Mouse (Mus musculus) thymus, postnatal 4 days (tissue): ENCODE data around the gene Inpp5a.
A peak's percentile ranks its signal among the peaks of the same experiment; 100 is the strongest.

Experiments
- DNase-seq: peaks from one replicate; pipeline ENCODE4 v3.0.0; 2021

Inpp5a gene

GRCm38 (mm10) chr7:139584221-139585175, 195.6 kb downstream of the Inpp5a start:
- DNase-seq, result no peak

DNA sequence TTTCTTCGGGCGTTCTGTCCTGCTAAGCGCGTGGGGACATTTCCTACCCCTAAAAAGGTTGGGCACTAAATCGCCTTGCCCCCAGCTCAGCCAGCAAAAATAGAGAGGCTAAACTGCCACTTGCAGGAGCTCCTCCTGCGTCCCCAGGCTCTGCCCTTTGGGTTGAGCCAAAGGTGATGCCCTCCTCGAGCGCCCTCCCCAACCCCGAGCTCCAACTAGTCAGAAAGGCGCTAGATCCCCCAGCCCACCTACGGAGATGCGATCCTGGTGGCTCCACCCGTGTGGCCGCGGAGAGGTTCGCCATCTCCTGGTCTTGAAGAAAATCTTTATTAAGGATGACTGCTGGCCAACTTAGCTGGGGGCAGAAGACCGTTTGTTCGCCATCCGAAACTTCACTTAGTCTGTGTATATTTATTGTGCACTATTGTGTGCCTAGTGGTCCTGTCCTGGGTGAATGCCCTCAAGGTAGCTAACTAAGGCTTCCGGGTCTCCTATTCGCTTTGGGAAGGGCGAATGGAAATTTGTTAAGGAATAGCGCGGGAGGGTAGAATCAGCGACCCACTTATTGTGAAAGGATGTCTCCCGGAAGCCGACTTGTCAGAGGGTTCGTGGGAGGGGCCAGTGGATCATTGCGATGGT, 196.4 kb downstream of the Inpp5a start:
- DNase-seq, result no peak

- no peak for DNase-seq
These were observed 199.0 kb downstream of the Inpp5a start for GRCm38 (mm10) chr7:139587919-139588318.

DNA sequence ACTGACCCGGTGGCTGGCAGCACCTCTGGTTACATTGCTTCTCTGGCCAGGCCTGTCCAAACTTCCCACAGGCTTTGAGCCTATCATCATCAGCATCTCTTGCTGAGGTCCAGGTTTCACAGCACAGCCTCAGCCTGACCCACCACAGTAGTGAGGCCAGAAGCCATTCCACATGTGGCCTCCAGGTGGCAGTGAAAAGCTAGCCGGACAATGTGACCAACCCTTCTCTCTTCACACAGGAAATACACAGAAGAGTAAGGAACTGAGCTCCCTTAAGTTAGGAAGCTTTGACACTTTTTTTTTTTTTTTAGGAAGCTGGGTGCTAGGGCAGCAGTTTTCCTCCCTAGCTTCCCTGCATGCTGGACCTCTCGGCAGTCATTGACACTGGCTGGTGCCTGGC, 201.4 kb downstream of the Inpp5a start:
- DNase-seq, result peak; percentile 40

DNA sequence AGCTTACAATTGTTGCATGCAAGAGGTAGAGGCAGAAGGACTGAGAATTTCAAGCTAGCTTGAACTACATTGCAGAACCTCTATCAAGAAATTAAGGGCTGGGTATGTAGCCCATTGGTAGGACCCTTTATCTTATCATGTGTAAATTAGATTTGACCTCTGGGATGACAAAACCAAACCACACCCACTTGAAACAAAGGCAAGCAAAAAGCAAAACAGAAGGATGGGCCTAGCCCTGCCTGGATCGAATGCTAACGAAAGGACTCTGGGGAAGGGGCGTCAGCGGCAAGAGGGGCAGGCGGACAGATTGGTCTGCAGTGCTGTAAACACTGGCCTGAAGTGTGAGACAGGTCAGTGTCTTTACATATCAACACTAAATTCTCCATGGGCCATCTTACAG, 202.4 kb downstream of the Inpp5a start:
- DNase-seq, result no peak

DNA sequence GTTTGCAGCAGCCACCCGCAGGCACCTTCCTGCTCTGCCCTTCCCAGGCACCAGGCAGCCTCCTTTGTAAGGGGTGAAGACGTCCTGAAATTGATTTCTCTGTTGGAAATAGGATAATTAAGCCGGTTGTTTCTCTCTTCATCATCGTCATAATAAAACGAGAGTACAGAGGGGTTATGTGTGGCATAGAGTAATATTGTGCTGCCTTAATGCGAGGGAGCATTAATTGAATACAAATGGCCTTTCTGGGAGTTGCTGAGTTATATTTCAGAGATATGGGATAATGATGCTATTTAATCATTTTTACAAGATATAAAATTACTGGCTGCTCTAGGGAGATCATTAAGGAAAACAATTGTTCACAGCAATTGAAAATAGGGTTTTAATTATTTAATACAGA, 206.4 kb downstream of the Inpp5a start:
- DNase-seq, result no peak

DNA sequence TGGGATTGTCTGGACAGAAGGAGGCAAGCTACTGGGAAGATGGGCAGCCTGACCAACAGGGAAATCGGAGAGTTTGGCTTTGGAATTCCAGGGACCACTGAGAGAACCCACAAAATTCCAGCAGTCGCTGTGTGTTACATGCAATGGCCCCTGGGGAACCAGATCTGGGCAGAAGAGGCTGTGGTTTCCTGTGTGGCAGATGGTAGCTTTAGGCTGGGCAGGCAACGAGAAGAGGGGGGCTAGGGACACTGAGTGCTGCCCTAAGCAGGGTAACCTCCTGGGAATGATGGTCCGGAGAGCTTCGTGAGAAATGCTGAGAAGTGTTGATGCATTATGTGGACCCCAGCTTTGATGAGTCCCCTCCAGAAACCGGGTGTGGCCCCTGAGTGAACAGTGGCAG, 207.0 kb downstream of the Inpp5a start:
- DNase-seq, result no peak

GRCm38 (mm10) chr7:139610328-139610727, 221.4 kb downstream of the Inpp5a start:
- DNase-seq, result no peak

GRCm38 (mm10) chr7:139615767-139616766, 227.2 kb downstream of the Inpp5a start:
- DNase-seq, result peak; percentile 62

- DNase-seq, result no peak
These were observed 233.7 kb downstream of the Inpp5a start for GRCm38 (mm10) chr7:139622568-139622967.

DNA sequence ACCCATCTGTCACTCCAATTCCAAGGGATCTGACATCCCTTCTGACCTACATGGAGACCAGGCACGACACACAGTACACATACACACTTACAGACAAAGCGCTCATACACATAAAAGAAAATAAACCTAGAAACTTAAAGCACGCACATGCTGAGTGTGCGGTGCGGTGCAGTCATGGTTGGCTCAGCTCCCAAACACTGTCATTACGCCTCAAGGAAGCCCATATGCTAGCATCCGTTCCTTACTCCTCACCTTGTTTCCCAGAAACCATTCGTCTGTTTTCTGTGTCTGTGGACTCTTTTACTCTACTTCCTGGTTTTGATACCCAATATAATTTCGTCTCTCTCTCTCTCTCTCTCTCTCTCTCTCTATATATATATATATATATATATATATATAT, 236.2 kb downstream of the Inpp5a start:
- no peak for DNase-seq
